Mouse (Mus musculus) liver, postnatal 0 days (tissue): ENCODE measurements around the gene Prune1. TPM values are rescaled to one million over a fixed set of nuclear protein-coding genes. Genes with fewer than 3 reads are reported as not detected.

ENCODE experiments used
- ATAC-seq: fragments of 200-750 bp; cut with Nextera tagmentation; 2 replicates; pipeline ENCODE4 v1.8.0; 2017; ENCODE audit warnings: mild to moderate bottlenecking, moderate library complexity
- DNase-seq: peaks from one replicate; pipeline ENCODE4 v3.0.0-alpha.2; 2016
- H3K27ac ChIP-seq: fragments of 300-500 bp; sonication (generic); 2 replicates; pipeline ENCODE4 v1.5.1; 2014; ENCODE audit warnings: antibody characterized with exemption, moderate library complexity, mild to moderate bottlenecking, low read depth
- H3K27me3 ChIP-seq: fragments of 300-500 bp; sonication (generic); 2 replicates; pipeline ENCODE4 v1.6.1; 2014; ENCODE audit warnings: low read length, control low read depth, mixed read lengths; ENCODE audit not compliant: insufficient read depth
- H3K36me3 ChIP-seq: fragments of 300-500 bp; sonication (generic); replicated peaks from 2 replicates; pipeline ENCODE4 v1.6.1; 2014; ENCODE audit warnings: mild to moderate bottlenecking, control low read depth, low read length, moderate library complexity, mixed read lengths; ENCODE audit not compliant: insufficient read depth
- H3K4me1 ChIP-seq: fragments of 300-500 bp; sonication (generic); 2 replicates; pipeline ENCODE4 v1.6.1; 2014; ENCODE audit warnings: antibody characterized with exemption, mild to moderate bottlenecking, control low read depth; ENCODE audit not compliant: insufficient read depth
- H3K4me2 ChIP-seq: fragments of 300-500 bp; sonication (generic); 2 replicates; pipeline ENCODE4 v1.6.1; 2014; ENCODE audit warnings: low read depth, mild to moderate bottlenecking, low read length, moderate library complexity, mixed read lengths
- H3K4me3 ChIP-seq: fragments of 300-500 bp; sonication (generic); 2 replicates; pipeline ENCODE4 v1.5.1; 2014; ENCODE audit warnings: low read depth, low read length
- H3K9ac ChIP-seq: fragments of 300-500 bp; sonication (generic); replicated peaks from 2 replicates; pipeline ENCODE4 v1.6.1; 2014; ENCODE audit warnings: mild to moderate bottlenecking, moderate library complexity
- H3K9me3 ChIP-seq: fragments of 300-500 bp; sonication (generic); 2 replicates; pipeline ENCODE4 v1.6.1; 2016; ENCODE audit warnings: mild to moderate bottlenecking, control low read depth, low read length, mixed read lengths
- CTCF ChIP-seq: sonication (generic); IDR thresholded peaks from 2 replicates; pipeline ENCODE4 v1.5.1; 2016; ENCODE audit warnings: antibody characterized with exemption, low read depth
- EP300 ChIP-seq: IDR thresholded peaks from 2 replicates; pipeline ENCODE4 v1.6.1; 2016; ENCODE audit warnings: antibody characterized with exemption, low read depth, mild to moderate bottlenecking
- WGBS: fragments of 180-500 bp; shearing (Covaris S2); extraction: QIAGEN DNeasy Blood & Tissue Kit; methylation state at CpG from one replicate; pipeline ENCODE4 v1.1.7; 2014; ENCODE audit not compliant: insufficient replicate concordance; 5-methylcytosine and 5-hydroxymethylcytosine counted together
- polyA plus RNA-seq: library from polyadenylated mRNA; unstranded; fragments of >200 nt; fragmentation: Nextera tagmentation; extraction: Ambion mirVana; gene quantifications from 2 replicates; pipeline ENCODE4 v1.2.1, GENCODE M21; 2015

Gene Prune1
- polyA plus RNA-seq, 1 experiment from 2014 or later, result 10.6 TPM

GRCm38 (mm10) chr3:95295321-95296102 is 13.6 kb upstream of the Prune1 start:
- no peaks in the 10 kb centered on the region for H3K9me3 ChIP-seq
- H3K4me2 ChIP-seq, result no peak overlapping the region
- H3K36me3 ChIP-seq, result peaks cover 39% of the 10 kb centered on the region
- no peak overlapping the region for H3K4me3 ChIP-seq
- ATAC-seq, result peak; percentile 55
- no peaks in the 10 kb centered on the region for H3K27me3 ChIP-seq
- 63% methylated on average over 11 of the region's 11 CpGs for WGBS
- no peak overlapping the region for H3K9ac ChIP-seq
- peak overlapping the region; percentile 78 for H3K27ac ChIP-seq
- TF ChIP-seq EP300, result no peak
- TF ChIP-seq CTCF, result peak; percentile 24
- peaks cover 39% of the 10 kb centered on the region for H3K4me1 ChIP-seq
- DNase-seq, result peak; percentile 44

DNA sequence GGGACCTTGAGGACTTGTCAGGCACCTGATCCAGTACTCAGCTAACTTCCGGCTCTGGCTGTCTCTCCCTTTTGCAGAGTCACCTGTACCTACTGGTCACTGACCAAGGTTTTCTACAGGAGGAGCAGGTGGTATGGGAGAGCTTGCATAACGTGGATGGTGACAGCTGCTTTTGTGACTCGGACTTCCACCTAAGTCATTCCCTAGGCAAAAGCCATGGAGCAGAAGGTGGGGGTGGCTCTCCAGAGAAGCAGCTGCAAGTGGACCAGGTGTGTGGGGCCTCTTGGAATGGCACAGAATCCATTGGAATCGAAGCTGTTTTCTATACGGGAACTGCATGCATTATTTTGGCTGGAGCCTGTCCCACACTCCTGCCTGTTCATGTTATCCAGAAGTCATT is 12.8 kb upstream of the Prune1 start:
- H3K9ac ChIP-seq, result peak overlapping the region; percentile 34; the same call in 1 of the 2 replicates
- ATAC-seq, result no peak
- H3K4me2 ChIP-seq, result no peak overlapping the region
- peaks cover 39% of the 10 kb centered on the region for H3K4me1 ChIP-seq
- 66% methylated on average over 5 of the region's 5 CpGs for WGBS
- H3K27me3 ChIP-seq, result no peaks in the 10 kb centered on the region
- H3K27ac ChIP-seq, result peak overlapping the region; percentile 78
- TF ChIP-seq CTCF, result no peak
- TF ChIP-seq EP300, result no peak
- peaks cover 39% of the 10 kb centered on the region for H3K36me3 ChIP-seq
- H3K4me3 ChIP-seq, result no peak overlapping the region
- no peak for DNase-seq
- no peaks in the 10 kb centered on the region for H3K9me3 ChIP-seq

DNA sequence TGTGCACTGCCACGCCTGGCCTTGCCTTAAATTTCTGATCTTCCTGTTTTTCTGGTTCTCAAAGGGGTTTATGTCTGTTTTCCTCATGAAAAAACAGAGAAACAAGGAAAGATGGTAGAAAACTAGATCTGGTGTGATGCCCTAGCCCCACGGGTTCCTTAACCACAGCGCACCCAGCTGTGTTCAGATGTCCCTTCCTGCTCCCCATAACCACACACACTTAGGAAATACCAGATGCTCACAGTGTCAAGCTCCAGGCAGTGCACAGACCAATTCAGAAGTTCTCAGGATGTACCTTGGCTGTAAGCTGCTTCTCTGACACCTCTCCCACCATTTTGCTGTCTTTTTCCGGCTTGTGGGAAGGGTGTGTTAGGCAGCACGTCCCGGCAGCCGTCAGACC is 12.4 kb upstream of the Prune1 start:
- 65% methylated on average over 7 of the region's 7 CpGs for WGBS
- Histone ChIP-seq H3K27me3 (no peaks in the 10 kb centered on the region), H3K4me2 (no peak overlapping the region), H3K4me3 (no peak overlapping the region), H3K36me3 (peaks cover 39% of the 10 kb centered on the region), H3K9me3 (no peaks in the 10 kb centered on the region), H3K4me1 (peaks cover 39% of the 10 kb centered on the region), H3K27ac (peak overlapping the region; percentile 78), H3K9ac (peak overlapping the region; percentile 34; the same call in 1 of the 2 replicates)
- ATAC-seq (no peak), DNase-seq (no peak)
- no peak for TF ChIP-seq CTCF
- no peak for TF ChIP-seq EP300

DNA sequence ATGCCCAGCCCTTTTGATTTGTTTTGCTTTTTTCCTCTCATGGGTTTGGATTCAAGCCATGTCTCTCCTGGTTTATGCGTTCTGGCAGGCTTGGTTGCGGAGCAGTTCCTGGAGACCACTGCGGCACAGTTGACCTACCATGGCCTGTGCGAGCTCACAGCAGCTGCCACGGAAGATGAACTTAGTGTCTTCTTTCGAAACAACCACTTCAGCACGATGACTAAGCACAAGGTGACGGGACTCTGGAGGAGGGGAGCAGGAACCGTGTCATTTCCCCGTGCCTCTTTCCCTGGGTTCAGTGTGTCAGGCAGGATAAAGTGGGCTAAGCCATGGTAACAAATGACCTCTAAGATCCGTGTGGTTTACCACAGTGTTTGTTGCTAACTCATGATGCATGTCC is 11.7 kb upstream of the Prune1 start:
- WGBS, result 21% methylated on average over 11 of the region's 11 CpGs
- Histone ChIP-seq H3K36me3 (peaks cover 42% of the 10 kb centered on the region), H3K27me3 (no peaks in the 10 kb centered on the region), H3K27ac (peak overlapping the region; percentile 78), H3K4me3 (no peak overlapping the region), H3K9me3 (no peaks in the 10 kb centered on the region), H3K9ac (no peak overlapping the region), H3K4me2 (peak overlapping the region; percentile 18; the same call in 1 of the 2 replicates), H3K4me1 (peaks cover 39% of the 10 kb centered on the region)
- TF ChIP-seq CTCF (no peak), EP300 (peak; percentile 62; the same call in 1 of the 2 replicates)
- DNase-seq (peak; percentile 63), ATAC-seq (peak; percentile 54)

DNA sequence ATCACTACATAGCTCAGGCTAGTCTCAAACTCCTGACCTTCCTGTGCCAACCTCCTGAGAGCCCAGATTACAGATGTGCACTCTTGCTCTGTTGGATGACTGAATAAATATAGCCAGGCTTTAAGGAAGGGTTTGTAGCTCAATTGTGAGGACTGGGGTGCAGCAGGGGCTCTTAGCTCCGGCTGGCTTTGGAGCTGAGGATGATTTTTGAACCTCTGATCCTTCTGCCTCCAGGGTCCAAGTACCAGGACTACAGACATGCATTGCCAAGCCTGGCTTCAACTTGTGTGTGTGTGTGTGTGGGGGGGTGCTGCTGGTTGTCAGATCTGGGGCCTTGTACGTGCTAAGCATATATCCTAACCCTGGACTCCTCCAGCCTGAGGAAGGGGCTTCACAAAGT is 11.0 kb upstream of the Prune1 start:
- Histone ChIP-seq H3K4me3 (no peak overlapping the region), H3K9ac (no peak overlapping the region), H3K27me3 (no peaks in the 10 kb centered on the region), H3K36me3 (peaks cover 48% of the 10 kb centered on the region), H3K4me1 (peaks cover 39% of the 10 kb centered on the region), H3K4me2 (peak overlapping the region; percentile 18; the same call in 1 of the 2 replicates), H3K9me3 (no peaks in the 10 kb centered on the region), H3K27ac (peak overlapping the region; percentile 78)
- no peak for ATAC-seq
- no peak for DNase-seq
- WGBS, result 82% methylated on average over 2 of the region's 2 CpGs
- no peak for TF ChIP-seq EP300
- no peak for TF ChIP-seq CTCF

DNA sequence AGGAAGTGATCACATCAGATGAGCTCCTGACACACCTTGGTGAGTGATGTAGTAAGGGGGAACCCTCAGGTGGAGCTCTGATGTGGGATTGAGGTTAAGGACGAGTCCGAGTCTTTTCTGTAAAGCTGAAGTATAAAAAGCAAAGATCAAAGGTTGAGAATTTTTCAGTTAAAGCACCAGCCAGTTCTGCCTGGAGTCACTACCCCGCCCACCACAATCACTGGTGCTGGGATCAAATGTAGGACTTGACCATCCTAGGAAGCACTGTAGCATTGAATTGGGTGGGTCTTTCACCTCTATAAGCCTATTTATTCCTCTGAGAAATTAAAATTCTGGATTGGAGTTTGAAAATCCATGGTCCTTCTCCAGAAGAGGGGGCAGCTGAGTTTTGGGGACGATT is 9.2 kb upstream of the Prune1 start:
- ATAC-seq (no peak), DNase-seq (no peak)
- TF ChIP-seq CTCF (no peak), EP300 (no peak)
- no peak overlapping the region for H3K9ac ChIP-seq
- peaks cover 36% of the 10 kb centered on the region for H3K4me1 ChIP-seq
- no peak overlapping the region for H3K4me2 ChIP-seq
- no peak overlapping the region for H3K27ac ChIP-seq
- no peaks in the 10 kb centered on the region for H3K9me3 ChIP-seq
- no peaks in the 10 kb centered on the region for H3K27me3 ChIP-seq
- peaks cover 55% of the 10 kb centered on the region for H3K36me3 ChIP-seq
- H3K4me3 ChIP-seq, result no peak overlapping the region
- 64% methylated on average over 4 of the region's 4 CpGs for WGBS
